Comparison of ENCODE assay signal across 10 mouse cellular contexts in the genomic region with DNA sequence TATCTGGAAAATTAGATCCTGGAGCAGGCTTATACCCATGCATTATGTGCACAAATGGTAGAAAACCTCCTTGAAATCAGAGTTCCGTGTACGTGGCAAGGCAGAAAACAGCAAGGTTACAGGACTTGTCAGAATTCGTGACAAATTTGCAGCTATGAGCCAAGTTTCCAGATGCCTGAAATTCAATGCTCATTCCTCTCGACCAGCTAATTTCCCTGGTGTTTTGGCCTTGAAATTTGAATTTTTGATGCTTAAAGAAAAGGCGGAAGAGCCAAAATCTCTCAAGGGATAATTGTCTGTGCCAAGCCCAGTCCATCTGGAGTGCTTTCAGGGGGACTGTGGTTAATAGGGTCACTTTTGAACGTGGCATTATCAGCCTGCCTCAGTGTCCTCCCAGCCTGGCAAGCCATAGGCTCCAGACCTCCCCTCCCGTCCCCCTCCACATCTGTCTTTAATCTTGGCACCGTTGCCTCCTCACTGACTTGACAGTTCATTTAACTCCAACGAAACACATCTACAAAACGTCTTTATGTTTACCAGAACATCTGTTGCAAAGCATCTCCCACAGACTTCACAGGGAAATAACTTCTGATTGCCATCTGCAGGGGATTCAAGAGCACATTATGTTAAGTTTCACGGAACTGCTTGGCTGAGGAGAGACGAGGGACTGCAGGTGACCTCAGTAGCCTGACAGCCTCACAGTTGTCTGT. TPM values are rescaled to one million over a fixed set of nuclear protein-coding genes. Genes with fewer than 3 reads are reported as not detected.
DNase-seq lines count a peak whose midpoint lies in the region; ATAC-seq and TF ChIP-seq lines count a peak whose summit lies in the region.
"Had no signal": no experiment of that assay in that cellular context is flagged by ENCODE, and none has a peak within 500 bp of the region (broad histone marks: within the 10 kb centered on the region; RNA-seq: fewer than 3 reads in every experiment).

No protein-coding gene starts in this region.

- ATAC-seq in heart, embryonic 14.5 days (ENCODE audit: insufficient number of reproducible peaks, insufficient read depth, low FRiP score, low read depth) = no peak
- ATAC-seq in intestine, embryonic 15.5 days = peak; percentile 50
- ATAC-seq in stomach, postnatal 0 days (ENCODE audit: low FRiP score, low TSS enrichment) = no peak

- H3K4me1 ChIP-seq in heart, embryonic 14.5 days (ENCODE audit: control insufficient read depth in 2 of 2, insufficient read depth in 2 of 2, low read length in 2 of 2) = peaks cover 17 to 22% of the 10 kb centered on the region in 2 experiments; a peak in 3 of 4 replicates
- peaks cover 18% of the 10 kb centered on the region for H3K4me1 ChIP-seq in intestine, embryonic 15.5 days (replicated peaks)
- 0 out of 2 replicates have a peak, but pooled peaks cover 6% of the 10 kb centered on the region for H3K4me1 ChIP-seq in stomach, postnatal 0 days (replicated peaks; ENCODE audit: control insufficient read depth, insufficient read depth)

- peak; percentile 25 for TF ChIP-seq EP300 in stomach, postnatal 0 days (optimal IDR thresholded peaks at IDR 0.05)

- no peak overlapping the region for H3K4me3 ChIP-seq in heart, embryonic 14.5 days (ENCODE audit: control insufficient read depth in 1 of 2, insufficient read depth in 1 of 2, low read depth in 1 of 2, low read length in 2 of 2)
- no peak overlapping the region for H3K4me3 ChIP-seq in intestine, embryonic 15.5 days (replicated peaks)
- H3K4me3 ChIP-seq in stomach, postnatal 0 days (ENCODE audit: low read depth, low read length) = no peak overlapping the region

- no peak overlapping the region for H3K9ac ChIP-seq in heart, embryonic 14.5 days (ENCODE audit: low read length)
- no peak overlapping the region for H3K9ac ChIP-seq in intestine, embryonic 15.5 days
- no peak overlapping the region for H3K9ac ChIP-seq in stomach, postnatal 0 days (ENCODE audit: low read length)

- no peak for DNase-seq in heart, adult 9 months (ENCODE audit: low spot score in 2 of 2)
- peak; percentile 15 for DNase-seq in thymus, postnatal 4 days
- no peak for DNase-seq in thymus, postnatal 10 days (ENCODE audit: low spot score in 2 of 2)
- no peak for DNase-seq in stomach, postnatal 0 days (ENCODE audit: low spot score)
- no peak for DNase-seq in frontal cortex, postnatal 10 days (ENCODE audit: low spot score in 2 of 2)
- DNase-seq in right cerebral cortex, adult 18-20 months = no peak
- DNase-seq: lung, adult 2 months had no signal

- peak overlapping the region; percentile 14 to 19; a peak in 2 of 4 replicates for H3K27ac ChIP-seq in heart, embryonic 14.5 days (replicated peaks in 1 of 2; ENCODE audit: control insufficient read depth in 1 of 2, insufficient read depth in 1 of 2, low read depth in 2 of 2, low read length in 2 of 2)
- peak overlapping the region; percentile 69 for H3K27ac ChIP-seq in intestine, embryonic 15.5 days
- H3K27ac ChIP-seq in stomach, postnatal 0 days (replicated peaks) = peak overlapping the region; percentile 59

- TF ChIP-seq CTCF in stomach, postnatal 0 days (IDR thresholded peaks at IDR 0.05; ENCODE audit: low read depth) = no peak

- 44% methylated on average over 12 of the region's 12 CpGs for WGBS in heart, embryonic 14.5 days
- WGBS in intestine, embryonic 15.5 days = 36% methylated on average over 12 of the region's 12 CpGs
- 34% methylated on average over 12 of the region's 12 CpGs for WGBS in stomach, postnatal 0 days

- H3K27me3 ChIP-seq in heart, embryonic 14.5 days (ENCODE audit: control insufficient read depth, insufficient read depth, low read length) = no peaks in the 10 kb centered on the region
- no peaks in the 10 kb centered on the region for H3K27me3 ChIP-seq in intestine, embryonic 15.5 days (replicated peaks)
- H3K27me3 ChIP-seq in stomach, postnatal 0 days (ENCODE audit: control insufficient read depth, insufficient read depth, low read length) = no peaks in the 10 kb centered on the region
- H3K27me3 ChIP-seq: CH12.LX had no signal

- H3K4me2 ChIP-seq in heart, embryonic 14.5 days (ENCODE audit: low read length) = no peak overlapping the region
- H3K4me2 ChIP-seq in intestine, embryonic 15.5 days (replicated peaks) = no peak overlapping the region
- H3K4me2 ChIP-seq in stomach, postnatal 0 days (replicated peaks; ENCODE audit: low read depth) = no peak overlapping the region

- no peaks in the 10 kb centered on the region for H3K9me3 ChIP-seq in heart, embryonic 14.5 days (ENCODE audit: control insufficient read depth, low read length)
- H3K9me3 ChIP-seq in intestine, embryonic 15.5 days = no peaks in the 10 kb centered on the region
- H3K9me3 ChIP-seq in stomach, postnatal 0 days (ENCODE audit: control insufficient read depth, low read length) = no peaks in the 10 kb centered on the region

- H3K36me3 ChIP-seq in heart, embryonic 14.5 days (ENCODE audit: control insufficient read depth, insufficient read depth, low read length) = 0 out of 2 replicates have a peak, but pooled peaks cover under 1% of the 10 kb centered on the region
- no peaks in the 10 kb centered on the region for H3K36me3 ChIP-seq in intestine, embryonic 15.5 days
- H3K36me3 ChIP-seq in stomach, postnatal 0 days (ENCODE audit: control insufficient read depth, insufficient read depth, low read length) = no peaks in the 10 kb centered on the region

RNA-seq across cellular contexts. Expression of a gene that starts 6.9 kb away (rescaled TPM):
- polyA plus RNA-seq in heart, embryonic 14.5 days (2014; fragmentation: Nextera tagmentation; extraction: Ambion mirVana) = not detected in 2 replicates
- not detected in 2 replicates for polyA plus RNA-seq in intestine, embryonic 15.5 days (2015; fragmentation: Nextera tagmentation; extraction: Ambion mirVana)
- not detected in 2 replicates for polyA plus RNA-seq in stomach, postnatal 0 days (2015; fragmentation: Nextera tagmentation; extraction: Ambion mirVana)
- polyA plus RNA-seq: lung, adult 2 months had no signal

RNA-seq across cellular contexts. Expression of a gene that starts 22.1 kb away (rescaled TPM):
- 46.8 and 48.8 TPM in 2 replicates for polyA plus RNA-seq in heart, embryonic 14.5 days (2014; fragmentation: Nextera tagmentation; extraction: Ambion mirVana)
- 74.6 and 82.0 TPM in 2 replicates for polyA plus RNA-seq in intestine, embryonic 15.5 days (2015; fragmentation: Nextera tagmentation; extraction: Ambion mirVana)
- 58.2 and 63.1 TPM in 2 replicates for polyA plus RNA-seq in stomach, postnatal 0 days (2015; fragmentation: Nextera tagmentation; extraction: Ambion mirVana)

Comparison
In these comparisons a context has a peak if more than half of its experiments do, and no peak if none do; other contexts are left out.
1. H3K27ac ChIP-seq: peak in every context shown above with its lines; median percentile 69 in intestine, embryonic 15.5 days; 59 in stomach, postnatal 0 days; 16 in heart, embryonic 14.5 days.